Mouse (Mus musculus) T-helper 17 cell (primary cell): ENCODE results near the gene Nudcd3.

Experiments used
- in situ Hi-C, 2 experiments: fragments of 300-600 bp; cut with MboI, MseI; formaldehyde crosslinking; loops; 1 replicate in 1 of 2; 2 replicates in 1 of 2; pipeline ENCODE4 v1.15.1; 2025; ENCODE audit warnings: high pct_unique_total_duplicates in 2 of 2

Gene Nudcd3

DNA sequence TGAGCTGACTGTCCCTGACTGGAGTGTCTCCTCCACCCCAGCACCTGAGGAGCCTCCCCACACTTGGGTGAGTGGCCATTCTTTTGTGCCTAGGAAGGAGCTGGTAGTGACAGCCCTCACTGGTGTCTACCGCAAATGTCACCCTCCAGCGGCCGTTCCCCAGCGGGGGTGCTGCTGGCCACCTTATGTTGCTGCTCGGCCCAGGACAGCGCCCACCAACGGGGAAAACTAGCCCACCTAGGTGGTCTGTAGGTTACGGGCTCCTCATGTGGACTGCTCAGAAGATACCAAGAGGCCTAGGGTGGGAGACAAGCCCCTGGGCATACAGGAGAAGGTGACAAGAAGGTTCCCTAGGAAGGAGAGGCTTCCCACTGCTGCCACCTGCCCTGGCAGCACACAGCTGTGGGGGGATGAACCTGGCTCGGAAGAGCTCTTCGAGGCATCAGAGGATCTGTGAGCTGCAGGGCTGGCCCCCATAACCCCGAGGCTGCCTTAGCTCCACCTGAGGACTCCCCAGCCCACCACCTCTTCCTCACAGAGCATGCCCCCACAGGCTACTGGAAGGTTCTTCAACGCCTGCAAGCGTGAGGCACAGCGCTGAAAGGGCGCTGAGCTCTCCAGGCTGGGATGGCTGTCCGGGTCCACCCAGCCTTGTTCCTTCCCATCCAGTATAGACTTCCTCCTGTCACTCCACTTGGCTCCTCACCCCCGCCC lies 136.6 kb downstream of the Nudcd3 start:
- in situ Hi-C loops: loop anchor here in 1 of 2 experiments (5.0 kb wide), 1 partner anchor 44 kb away; no protein-coding TSS in a partner anchor

- in situ Hi-C loops: loop anchor here in 1 of 2 experiments (5.0 kb wide), 1 partner anchor 44 kb away; no protein-coding TSS in a partner anchor
These were observed 137.2 kb downstream of the Nudcd3 start for GRCm38 (mm10) chr11:6063065-6063464.

- in situ Hi-C loops: loop anchor here in 1 of 2 experiments (5.0 kb wide), 1 partner anchor 45 kb away; no protein-coding TSS in a partner anchor
These were observed 137.9 kb downstream of the Nudcd3 start for GRCm38 (mm10) chr11:6062329-6062728.

DNA sequence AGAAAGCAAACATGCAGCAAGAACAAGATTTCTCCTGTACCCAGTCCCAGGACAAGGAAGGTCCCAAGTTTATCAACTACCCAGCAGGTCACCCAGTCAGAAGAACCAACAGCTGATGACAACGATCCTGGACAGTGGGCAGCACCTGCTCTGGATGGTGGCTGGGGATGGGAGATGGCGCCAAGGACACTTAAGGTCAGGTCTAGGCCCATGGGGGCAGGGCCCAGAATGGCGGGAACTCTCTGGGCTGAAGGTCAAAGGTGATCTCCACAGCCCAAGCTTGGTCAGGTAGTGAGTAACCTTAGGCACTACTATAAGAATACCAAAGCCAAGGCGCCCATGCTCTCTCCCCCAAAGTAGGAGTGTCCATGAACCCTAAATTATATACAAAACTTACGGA lies 138.3 kb downstream of the Nudcd3 start:
- in situ Hi-C loops: loop anchor here in 1 of 2 experiments (5.0 kb wide), 1 partner anchor 45 kb away; no protein-coding TSS in a partner anchor

GRCm38 (mm10) chr11:6059162-6059561 lies 141.1 kb downstream of the Nudcd3 start:
- in situ Hi-C loops: no loop called here
